In genomic region chr19:52534758-52535157, GRCm38 (mm10) we compare ENCODE assay signal across 19 mouse cellular contexts.
DNase-seq lines count a peak whose midpoint lies in the region; ATAC-seq and TF ChIP-seq lines count a peak whose summit lies in the region.
"Had no signal": no experiment of that assay in that cellular context is flagged by ENCODE, and none has a peak within 500 bp of the region (broad histone marks: within the 10 kb centered on the region; RNA-seq: fewer than 3 reads in every experiment).

No protein-coding gene starts in this region.

- H3K4me3 ChIP-seq in kidney, embryonic 16.5 days (ENCODE audit: low read length) = no peak overlapping the region
- no peak overlapping the region for H3K4me3 ChIP-seq in thymus, adult 2 months (ENCODE audit: control insufficient read depth, insufficient read depth, low read length)
- H3K4me3 ChIP-seq: erythroblast, embryonic 14.5 days; heart, embryonic 15.5 days; myocyte had no signal

- TF ChIP-seq POLR2A in thymus, adult 2 months (IDR thresholded peaks at IDR 0.05; ENCODE audit: control insufficient read depth, extremely low read depth, insufficient read depth, low read length, poor library complexity) = no peak

- H3K27me3 ChIP-seq in kidney, embryonic 16.5 days (ENCODE audit: insufficient read depth, low read length) = no peaks in the 10 kb centered on the region
- H3K27me3 ChIP-seq in thymus, adult 2 months (ENCODE audit: control insufficient read depth, insufficient read depth, low read length) = no peaks in the 10 kb centered on the region
- H3K27me3 ChIP-seq: CH12.LX; heart, embryonic 15.5 days had no signal

- no peak overlapping the region for H3K4me2 ChIP-seq in kidney, embryonic 16.5 days (replicated peaks; ENCODE audit: low read depth, low read length)
- H3K4me2 ChIP-seq: heart, embryonic 15.5 days had no signal

- H3K9ac ChIP-seq in kidney, embryonic 16.5 days (replicated peaks; ENCODE audit: low read length) = no peak overlapping the region
- H3K9ac ChIP-seq: heart, embryonic 15.5 days; liver, embryonic 14.5 days had no signal

- ATAC-seq in kidney, embryonic 16.5 days (ENCODE audit: low FRiP score, low TSS enrichment) = peak; percentile 70
- ATAC-seq: Patski had no signal

- WGBS in kidney, embryonic 16.5 days = 19% methylated on average over 4 of the region's 4 CpGs
- 76% methylated on average over 4 of the region's 4 CpGs for WGBS in thymus, adult 2 months

- no peak for TF ChIP-seq CTCF in thymus, adult 2 months (IDR thresholded peaks at IDR 0.05; ENCODE audit: borderline replicate concordance, control insufficient read depth, extremely low read depth, insufficient read depth, low read length, poor library complexity)

- no peaks in the 10 kb centered on the region for H3K4me1 ChIP-seq in kidney, embryonic 16.5 days (ENCODE audit: insufficient read depth, low read length)
- H3K4me1 ChIP-seq in thymus, adult 2 months (replicated peaks; ENCODE audit: control insufficient read depth, insufficient read depth, low read length) = no peaks in the 10 kb centered on the region
- H3K4me1 ChIP-seq: heart, embryonic 15.5 days had no signal

- no peaks in the 10 kb centered on the region for H3K36me3 ChIP-seq in kidney, embryonic 16.5 days (ENCODE audit: insufficient read depth, low read length)
- no peaks in the 10 kb centered on the region for H3K36me3 ChIP-seq in thymus, adult 2 months (ENCODE audit: control insufficient read depth, insufficient read depth, low read length)
- H3K36me3 ChIP-seq: heart, embryonic 15.5 days had no signal

- H3K9me3 ChIP-seq in kidney, embryonic 16.5 days (ENCODE audit: low read length) = no peaks in the 10 kb centered on the region
- H3K9me3 ChIP-seq: heart, embryonic 15.5 days had no signal

- no peak for DNase-seq in kidney, adult 11 months
- peak; percentile 74 for DNase-seq in embryo, embryonic 10 days (ENCODE audit: low spot score)
- DNase-seq in embryo, embryonic 11.5 days (ENCODE audit: low read depth, low spot score) = peak; percentile 8
- DNase-seq in mesoderm, embryonic 11.5 days (ENCODE audit: low read depth, low spot score) = peak; percentile 55
- no peak for DNase-seq in left cerebral cortex, adult 8-10 months (ENCODE audit: low spot score in 2 of 2)
- no peak for DNase-seq in thymus, adult 2 months
- DNase-seq: cerebellum, postnatal 14 days; heart, adult 11 months; layer of hippocampus, adult 9-11 months; right cerebral cortex, postnatal 4 days; thymus, postnatal 25 days had no signal

- no peak overlapping the region for H3K27ac ChIP-seq in kidney, embryonic 16.5 days (ENCODE audit: low read length)
- no peak overlapping the region for H3K27ac ChIP-seq in thymus, adult 2 months (ENCODE audit: control insufficient read depth, insufficient read depth, low read length)
- H3K27ac ChIP-seq: heart, embryonic 15.5 days; liver, embryonic 14.5 days; macrophage had no signal

Comparison
In these comparisons a context has a peak if more than half of its experiments do, and no peak if none do; other contexts are left out.
1. DNase-seq: peak in embryo, embryonic 10 days (single experiment), embryo, embryonic 11.5 days (single experiment) and mesoderm, embryonic 11.5 days (single experiment); none in kidney, adult 11 months (single experiment), left cerebral cortex, adult 8-10 months (0 of 2) and thymus, adult 2 months (single experiment).